Mouse (Mus musculus) spleen, postnatal 4 days (tissue): ENCODE measurements around the gene Pik3ap1.

Source experiments
- DNase-seq, 2 experiments: peaks; one replicate each; pipeline ENCODE4 v3.0.0; 2022; ENCODE audit warnings: low spot score in 2 of 2

Gene Pik3ap1

GRCm38 (mm10) chr19:41369557-41370460 lies 15.1 kb downstream of the Pik3ap1 start:
- DNase-seq: peak; percentile 30 to 72

GRCm38 (mm10) chr19:41366854-41367517 lies 17.9 kb downstream of the Pik3ap1 start:
- no peak for DNase-seq

DNA sequence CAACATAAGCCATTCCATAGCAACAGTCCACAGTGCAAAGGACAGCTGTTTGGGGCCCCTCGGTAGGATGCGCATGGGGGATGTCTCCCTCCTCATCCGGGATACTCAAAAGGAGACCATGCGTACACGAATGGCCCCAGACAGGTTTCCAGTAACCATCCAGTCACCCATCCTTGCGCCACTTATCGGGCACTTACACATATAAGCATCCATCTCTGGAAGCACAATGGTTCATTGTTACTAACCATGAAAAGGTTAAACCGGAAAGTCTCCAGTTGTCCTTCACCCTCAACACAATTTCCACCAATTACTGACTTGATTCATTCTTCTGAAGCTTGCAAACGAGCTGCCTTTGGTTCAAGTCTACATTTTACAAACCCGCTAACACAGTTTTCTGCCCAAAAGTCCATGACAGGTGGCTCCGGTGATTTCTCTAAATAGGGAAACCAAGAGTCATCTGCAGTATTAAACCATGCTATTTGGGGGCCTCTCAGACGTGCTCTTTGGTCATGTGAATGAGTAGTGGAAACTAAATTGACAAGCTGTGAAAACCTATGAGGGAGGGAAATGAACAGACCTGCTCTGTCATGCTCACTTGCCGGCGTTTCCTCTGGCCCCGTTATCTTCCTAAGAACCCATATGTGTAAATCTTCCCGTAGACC lies 18.6 kb downstream of the Pik3ap1 start:
- DNase-seq: no peak

DNA sequence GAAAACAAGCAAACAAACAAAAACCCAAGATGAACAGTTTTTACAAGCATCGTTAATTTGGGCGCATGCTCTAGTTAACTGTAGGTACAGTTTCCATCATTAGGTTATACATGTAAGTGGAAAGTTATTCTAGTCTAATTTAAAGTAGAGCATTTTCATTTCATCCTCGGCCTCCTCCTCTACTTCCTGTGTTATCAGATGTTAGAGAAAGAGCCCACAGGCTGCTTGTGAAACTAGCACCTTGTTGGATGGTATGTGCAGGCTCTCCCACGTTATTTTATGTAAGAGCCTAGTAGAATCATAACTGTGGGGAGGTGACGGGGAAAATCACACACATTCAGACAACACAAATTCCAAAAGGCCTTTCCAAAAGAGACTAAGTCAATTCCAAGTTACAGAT lies 19.3 kb downstream of the Pik3ap1 start:
- DNase-seq: no peak

DNA sequence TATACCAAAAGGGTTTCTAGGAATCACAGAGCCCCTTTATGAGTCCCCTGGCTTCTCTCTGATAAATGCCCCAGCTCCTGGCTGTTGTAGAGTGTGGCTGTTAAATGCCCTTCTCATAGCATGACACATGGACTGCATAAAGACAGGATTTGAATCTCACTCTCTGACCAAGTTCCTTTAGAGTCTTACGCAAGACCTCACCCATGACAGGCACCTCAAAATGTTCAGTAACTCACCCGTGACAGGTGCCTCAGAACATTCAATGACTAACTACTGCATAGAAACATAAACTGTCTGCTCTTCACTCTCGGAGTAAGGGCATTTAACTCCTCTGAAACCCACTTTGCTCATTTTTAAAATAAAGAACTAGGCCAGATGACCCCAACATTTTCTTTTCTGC lies 20.4 kb downstream of the Pik3ap1 start:
- no peak for DNase-seq

DNA sequence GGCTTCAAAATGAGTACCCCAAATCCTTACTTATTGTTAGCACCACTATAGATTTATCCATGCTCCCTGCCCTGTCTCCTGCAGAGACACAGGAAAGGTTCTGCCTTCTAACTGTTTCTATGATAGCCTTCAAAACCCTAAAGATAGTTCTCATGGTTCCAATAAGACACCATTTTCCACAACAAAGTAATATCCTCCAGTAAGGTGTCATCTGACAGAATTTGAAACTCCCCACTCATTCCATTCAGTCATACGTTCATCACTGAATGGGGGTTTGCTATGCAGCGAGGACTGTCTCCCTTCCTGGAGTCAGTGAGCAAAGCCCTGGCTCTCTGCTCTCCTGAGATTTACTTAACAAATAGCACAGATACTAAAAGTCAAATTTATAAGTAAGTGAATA lies 21.9 kb downstream of the Pik3ap1 start:
- no peak for DNase-seq

DNA sequence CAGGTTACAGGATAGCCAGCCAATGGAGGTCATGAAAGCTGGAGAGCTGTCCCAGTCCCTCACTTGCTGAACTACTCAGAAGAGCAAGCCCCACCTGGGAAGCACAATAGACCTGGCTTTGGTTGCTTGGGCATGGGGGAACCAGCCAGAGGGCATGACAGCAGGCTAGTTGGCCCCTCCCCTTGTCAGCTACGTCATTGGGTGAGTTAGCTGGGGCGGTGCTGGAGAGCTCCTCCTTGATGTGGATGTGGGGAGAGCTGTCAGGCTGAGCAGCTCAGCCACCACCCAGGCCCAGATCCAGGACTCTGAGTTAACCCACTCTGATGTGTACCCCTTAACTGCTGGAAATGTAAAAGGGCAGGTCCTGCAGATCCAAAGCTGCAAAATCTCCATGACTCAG lies 24.4 kb downstream of the Pik3ap1 start:
- no peak for DNase-seq

DNA sequence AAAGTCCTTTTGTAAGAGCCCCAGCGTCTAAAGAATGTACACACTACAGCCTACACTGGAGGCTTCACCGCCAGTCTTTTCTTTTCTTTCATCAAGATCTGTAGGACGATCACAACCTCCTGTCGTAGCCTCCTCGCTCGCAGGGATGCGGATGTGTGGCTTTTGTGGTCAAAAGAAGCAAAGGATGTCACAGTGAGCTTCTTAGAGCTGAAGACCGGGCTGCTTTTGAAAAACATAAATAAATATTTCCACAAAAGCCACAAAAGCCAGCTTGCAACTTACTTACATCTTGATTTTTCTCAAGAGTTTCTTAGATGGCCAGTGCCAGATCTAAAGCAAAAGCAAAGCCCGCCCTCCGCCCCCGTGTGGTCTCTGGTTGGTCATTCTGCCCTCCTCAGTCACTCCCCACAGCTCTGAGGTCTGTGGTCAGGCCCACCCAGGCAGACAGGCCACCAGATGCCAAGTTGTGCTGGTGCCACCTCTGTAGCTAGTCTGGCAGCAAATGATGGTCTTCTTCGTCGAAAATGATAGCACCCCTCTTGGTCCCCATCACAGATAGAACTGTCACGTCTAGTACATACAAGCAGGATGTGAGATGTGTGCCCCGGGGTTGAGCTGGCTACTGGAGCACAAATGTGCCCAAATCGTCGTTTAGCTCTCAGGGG lies 30.5 kb downstream of the Pik3ap1 start:
- DNase-seq: no peak

GRCm38 (mm10) chr19:41349624-41350023 lies 35.3 kb downstream of the Pik3ap1 start:
- no peak for DNase-seq

DNA sequence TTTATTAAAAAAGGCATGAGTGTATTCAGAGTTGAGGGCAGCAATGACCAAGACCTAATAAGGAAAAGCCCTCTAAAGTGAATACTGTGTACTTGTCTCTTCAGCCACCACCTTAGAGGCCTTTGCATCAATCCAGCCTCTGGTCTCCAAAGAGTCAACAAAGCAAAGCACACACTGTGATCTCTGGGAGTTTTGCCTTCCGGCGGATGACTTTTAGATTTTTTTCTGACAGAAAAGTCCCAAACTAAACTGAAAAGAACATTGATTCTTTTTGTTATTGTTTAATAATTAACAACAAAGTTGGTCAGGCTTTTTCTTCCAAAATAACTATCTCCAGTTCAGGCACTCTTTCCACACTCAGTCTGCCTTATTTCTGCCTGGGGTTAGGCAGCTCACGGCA lies 36.7 kb downstream of the Pik3ap1 start:
- no peak for DNase-seq

DNA sequence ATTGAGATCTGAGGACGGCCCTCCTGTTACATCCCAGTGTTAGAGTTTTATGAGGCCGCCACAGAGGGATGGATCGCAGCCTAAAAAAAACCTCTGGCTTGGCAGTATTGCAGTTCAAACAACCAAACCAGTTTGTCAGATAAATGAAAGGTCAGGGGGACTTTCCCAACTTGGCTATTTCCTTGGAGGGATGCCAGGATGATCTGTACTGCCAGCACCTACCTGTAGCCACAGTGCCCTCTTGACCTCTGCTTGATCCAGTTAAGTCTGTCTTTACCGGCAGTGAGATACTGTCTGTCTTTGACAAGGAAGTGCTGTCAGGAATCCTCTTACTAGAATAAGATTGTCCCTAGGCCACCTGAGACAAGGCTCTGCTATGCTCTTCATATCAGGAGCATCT lies 37.6 kb downstream of the Pik3ap1 start:
- no peak for DNase-seq

DNA sequence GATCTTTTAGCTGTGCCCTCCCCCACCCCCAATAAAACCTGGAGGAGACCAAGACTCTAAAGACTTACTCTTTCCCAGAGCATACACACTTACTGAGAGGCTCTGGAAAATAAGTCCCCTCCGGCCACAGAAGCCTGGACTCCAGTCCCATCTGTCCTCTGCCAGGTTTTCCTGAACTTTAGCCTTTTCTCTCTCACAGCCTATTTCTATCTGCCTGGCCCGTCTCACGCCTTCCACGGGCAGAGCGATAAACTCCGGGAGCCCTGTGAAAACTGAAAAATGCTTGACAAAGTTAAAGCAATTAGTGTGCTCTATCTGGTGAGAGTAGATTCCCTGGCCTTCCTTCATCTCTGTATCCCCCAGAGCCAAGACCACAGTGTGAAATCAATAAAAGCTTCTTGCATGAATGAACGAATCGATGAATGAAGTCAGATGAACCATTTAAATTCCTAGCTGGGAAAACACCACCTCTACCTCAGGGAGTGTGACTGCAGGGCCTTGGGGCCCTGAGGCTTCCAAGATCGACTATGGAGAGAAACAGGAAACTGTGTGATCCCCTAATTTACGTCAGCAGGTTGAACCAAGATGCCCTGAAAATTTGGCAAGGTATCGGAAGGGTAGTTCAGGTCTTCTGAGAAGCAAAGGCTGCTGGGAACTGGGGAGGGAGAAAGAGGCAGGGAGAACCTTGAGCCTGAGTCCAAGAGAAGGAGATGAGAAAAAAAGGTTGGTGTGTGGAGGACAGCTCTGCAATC lies 38.6 kb downstream of the Pik3ap1 start:
- DNase-seq: no peak

DNA sequence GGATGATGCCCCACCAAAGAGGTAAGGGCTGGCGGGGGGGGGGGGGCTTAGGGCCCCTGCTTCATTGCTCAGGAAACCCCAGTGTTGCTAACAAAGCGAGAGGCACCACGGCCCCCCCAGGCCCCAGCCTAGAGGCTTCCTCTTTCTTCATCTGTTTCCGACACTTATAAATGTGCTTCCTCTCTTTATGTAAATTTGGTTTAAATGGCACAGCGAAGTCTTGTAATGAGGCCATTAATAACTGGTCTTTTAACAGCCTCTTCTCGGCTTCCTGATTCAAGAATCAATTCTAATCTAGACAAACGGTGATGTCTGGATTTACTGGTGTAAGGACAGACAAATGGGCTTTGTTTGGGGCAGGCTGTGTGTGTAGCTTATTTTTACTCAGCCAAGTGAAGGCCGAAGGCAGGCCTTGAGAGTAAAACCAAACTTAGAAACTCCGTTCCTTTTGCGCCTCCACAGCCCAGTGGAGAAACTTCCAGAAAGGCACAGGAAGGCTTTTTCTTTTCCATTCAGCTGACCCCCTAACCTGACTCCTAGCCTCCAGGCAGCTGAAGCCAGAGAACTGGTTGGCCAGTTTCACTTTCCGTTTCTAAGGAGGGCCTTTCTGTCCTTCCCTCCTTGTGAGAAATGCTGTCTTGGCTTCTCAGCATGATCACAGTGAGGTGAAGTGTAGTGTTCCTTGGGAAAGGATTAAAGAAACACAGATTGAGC lies 39.7 kb downstream of the Pik3ap1 start:
- DNase-seq: peak; percentile 71 to 78

- DNase-seq: no peak
Observed at GRCm38 (mm10) chr19:41344666-41345027, 40.3 kb downstream of the Pik3ap1 start.

GRCm38 (mm10) chr19:41342592-41343090 lies 42.3 kb downstream of the Pik3ap1 start:
- DNase-seq: no peak

DNA sequence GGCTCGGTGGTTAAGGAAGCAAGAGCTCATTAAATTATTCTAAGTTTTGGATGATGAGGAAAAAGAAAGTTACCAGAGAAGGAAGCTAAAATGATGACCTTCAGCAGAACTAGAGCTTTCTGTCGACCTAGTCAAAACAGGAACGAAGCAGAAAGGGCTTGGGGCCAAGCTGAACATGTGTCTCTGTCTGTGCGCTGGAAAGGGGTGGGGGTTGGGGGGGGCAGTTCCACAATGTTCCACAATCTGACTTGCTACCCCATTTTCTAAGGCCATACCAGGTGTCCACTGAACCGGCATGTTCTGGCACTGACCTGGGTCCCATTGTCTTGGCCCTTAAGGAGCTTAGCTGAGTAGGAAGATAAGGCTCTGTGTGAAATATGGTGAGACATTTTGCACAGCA lies 43.2 kb downstream of the Pik3ap1 start:
- DNase-seq: no peak

GRCm38 (mm10) chr19:41339020-41339836 lies 45.7 kb downstream of the Pik3ap1 start:
- DNase-seq: peak; percentile 45 to 71

DNA sequence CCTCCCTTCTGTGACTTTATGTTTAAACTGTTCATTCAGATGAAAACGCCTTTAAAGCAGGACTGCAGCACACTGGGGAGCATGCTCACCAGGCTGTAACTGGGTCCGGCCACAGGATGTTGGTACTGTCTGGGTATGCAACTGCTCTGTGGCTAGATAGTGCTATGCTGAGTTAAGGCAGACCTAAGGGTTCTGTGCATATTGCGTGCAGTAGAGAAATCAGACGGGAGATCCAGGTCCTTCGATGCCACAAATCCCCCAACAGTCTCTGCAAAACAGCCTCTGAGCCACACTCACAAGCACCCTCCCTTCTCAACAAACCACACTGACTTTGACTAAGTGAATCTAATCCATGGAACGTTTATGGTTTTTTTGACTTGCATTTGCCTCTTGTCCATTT lies 46.5 kb downstream of the Pik3ap1 start:
- DNase-seq: no peak

DNA sequence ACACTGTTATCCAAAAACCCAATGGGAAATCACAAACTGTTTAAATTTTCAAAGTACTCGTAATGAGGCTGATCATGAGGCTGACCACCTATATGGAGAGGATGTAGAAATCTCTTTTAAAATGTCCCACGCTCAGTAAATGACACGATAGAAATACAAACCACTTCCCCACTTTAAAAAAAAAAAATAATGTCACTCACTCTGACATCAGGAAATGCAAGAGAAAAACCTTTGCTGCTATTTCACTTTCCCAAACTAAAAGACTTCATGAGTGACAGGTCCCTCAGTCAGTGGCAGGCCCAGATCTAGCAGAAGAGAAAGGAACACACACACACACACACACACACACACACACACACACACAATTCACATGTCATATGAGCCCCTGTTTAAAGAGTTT lies 49.2 kb downstream of the Pik3ap1 start:
- DNase-seq: no peak

DNA sequence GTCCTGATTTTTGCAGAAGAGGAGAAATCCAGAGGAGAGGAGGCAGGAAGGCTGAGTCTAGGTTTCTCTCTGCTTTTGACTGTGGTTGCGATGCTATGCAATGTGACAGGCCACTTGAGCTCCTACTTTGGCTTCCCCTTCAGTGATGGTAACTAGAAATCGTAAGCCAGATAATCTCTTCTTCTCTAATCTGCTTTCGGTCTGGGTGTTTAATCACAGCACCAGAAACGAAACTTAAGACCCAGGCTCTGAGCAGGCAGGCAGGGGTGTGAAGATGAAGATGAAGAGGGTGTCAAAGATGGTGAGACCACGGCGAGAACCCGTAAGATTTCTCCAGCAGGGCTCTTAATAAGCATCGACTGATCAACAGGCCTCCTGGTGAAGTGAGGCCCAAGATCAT lies 51.9 kb downstream of the Pik3ap1 start:
- no peak for DNase-seq
